Mouse (Mus musculus) ES-CJ7 (cell line): ENCODE measurements around the gene Qsox1.

ENCODE experiments used
- DNase-seq: peaks from one replicate; pipeline ENCODE4 v3.0.0; 2011; ENCODE audit warnings: low read depth, low spot score

Qsox1 gene

DNA sequence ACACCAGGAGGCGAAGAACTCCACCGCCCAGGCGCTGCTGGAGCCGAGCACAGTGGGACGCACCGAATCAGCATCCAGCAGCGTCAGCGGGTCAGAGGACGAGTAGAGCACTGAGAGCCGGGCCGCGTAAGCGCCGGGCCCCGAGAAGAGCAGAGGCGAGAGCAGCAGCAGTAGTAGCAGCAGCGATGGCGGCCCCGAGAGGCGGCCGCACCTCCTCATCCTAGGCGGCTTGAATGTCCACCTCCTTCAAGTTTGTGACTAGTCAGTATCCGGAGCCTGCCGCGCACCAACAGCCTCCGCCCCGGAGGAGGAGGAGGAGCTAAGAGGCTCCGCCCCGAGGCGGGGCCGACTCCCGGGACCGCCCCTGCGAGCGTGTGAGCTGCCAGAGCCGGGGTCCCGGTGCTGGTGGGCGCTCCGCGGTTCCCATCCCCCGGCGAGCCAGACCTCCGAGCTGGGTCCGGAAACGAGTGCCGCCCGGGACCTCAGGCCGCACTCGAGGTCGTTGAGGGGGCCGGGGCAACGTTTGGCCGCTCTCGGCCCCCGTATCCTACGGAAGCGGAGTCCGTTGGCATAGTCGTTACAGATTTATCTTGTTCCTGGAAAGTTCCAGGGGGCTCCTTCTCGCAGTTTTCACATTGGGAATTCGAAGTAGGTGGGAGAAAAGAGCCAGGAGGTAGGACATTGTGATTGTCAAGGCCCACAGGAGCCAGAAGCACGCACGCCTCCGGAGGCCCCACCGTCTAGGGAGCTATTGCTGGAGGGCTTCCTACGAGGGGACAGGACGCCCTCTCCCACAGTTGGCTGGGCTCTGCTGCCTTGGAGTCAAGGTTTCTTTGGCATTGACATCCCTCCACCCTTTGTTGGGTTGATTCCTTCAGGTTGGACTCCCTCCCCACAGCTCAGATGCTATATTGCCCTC is at the start of gene Qsox1:
Qsox1 (minus strand) TSS at position 309 of the 919 bp plus-strand sequence.
- peak; percentile 92 for DNase-seq

DNA sequence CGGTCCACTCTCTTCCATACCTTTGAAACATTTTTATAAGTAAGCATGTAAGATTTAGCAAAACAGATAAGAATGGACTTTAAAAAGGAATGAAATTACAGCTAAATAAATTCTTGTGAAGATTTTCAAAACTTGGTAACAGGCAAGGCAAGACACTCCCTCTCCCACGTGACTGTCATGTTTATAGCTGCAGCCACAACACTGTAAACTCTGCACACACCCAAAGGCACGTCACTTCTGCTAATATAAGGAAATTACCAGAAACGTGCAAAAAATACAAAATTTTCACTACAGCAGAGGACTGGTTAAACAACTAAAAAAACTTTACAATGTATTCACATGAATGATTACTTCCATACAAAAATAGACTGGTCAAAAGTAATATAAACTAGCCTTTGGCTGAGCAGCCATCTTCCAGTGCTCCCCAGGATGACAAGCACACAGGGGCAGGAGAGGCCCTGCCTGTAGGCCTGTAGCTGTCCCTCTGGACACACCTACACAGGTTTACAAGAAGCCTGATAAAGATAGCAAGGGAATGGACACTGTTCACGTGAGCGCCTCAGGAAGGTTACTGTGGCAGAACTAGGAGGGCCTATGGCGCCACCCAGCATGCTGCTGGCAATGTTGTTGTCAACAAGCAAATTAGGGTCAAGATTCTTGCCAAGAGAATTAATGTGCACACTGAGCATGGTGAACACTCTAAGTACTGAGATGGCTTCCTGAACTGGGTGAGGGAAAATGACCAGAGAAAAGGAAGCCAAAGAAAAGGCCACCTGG is 42.4 kb upstream of the Qsox1 start:
- no peak for DNase-seq

DNA sequence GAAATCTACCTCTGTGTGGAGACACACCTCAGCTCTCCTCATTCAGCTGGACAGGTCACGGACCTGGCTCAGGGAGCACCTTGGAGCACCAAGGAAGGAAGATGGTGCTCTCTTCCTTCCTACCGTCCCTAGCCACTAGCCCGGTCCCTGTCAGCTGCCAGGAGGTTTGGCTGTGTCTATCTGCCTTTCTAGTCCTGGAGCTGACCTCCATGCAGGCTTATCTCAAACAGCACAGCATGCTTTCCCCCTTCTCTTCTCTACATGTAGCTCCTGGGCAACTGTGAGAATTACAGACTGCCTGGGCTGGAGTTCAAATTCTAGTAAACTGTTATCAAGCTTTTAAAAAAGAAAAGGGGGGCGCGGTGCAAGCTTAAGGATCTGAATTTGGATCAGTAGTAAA is 40.3 kb upstream of the Qsox1 start:
- no peak for DNase-seq

DNA sequence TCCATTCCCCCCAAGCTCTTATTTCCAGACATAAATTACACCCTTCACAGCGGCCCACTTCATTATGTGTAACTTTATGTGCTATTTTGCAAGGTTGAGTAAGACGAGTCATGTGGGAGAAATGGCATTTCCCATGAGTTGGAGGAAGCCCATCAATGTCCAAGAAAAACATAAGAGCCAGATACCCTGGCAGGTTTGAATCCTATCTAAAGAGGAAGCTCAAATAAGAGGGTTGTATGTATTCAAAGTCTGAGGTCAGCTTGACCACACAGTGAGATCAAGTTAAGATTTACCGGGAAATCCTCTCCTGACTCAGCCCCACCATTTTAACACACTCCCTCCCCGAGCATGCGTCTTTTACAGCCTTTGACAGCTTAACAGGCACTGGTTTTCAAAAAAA is 31.5 kb upstream of the Qsox1 start:
- no peak for DNase-seq

DNA sequence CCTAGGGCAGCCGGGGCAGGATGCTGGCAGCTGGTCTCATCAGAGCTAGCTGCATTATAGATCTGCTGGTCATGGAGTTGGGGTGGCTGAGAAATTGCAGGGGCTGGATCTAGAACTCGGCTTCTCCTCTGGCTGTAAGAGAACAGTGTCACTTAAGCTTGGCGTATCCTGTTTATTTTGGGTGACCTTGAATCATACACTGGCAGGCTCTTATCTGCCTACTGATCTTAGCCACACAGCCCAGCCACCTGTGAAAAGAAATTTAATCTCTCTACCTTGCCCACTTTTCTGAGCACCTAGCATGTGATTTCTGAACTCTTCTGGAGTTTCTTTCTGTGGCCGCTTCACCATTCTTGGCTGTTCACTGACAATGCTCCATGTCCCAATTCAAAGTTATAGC is 30.8 kb upstream of the Qsox1 start:
- DNase-seq: no peak

DNA sequence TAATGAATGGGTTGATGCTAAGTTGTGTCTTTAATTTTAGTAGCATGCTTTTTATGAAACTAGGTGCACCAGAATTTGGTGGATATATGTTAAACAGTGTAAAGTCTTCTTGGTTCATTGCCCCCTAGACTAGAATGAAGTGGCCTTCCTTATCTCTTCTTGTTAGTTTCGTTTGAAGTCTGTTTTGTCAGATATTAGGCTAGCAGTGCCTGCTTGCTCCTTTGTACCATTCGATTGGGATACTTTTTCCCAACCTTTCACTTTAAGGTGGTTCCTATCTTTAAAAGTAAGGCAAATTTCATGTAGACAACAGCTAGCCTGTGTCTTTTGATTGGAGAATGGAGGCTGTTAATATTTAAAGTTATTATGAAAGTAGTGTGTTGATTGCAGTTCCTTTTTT is 23.0 kb upstream of the Qsox1 start:
- DNase-seq: no peak

DNA sequence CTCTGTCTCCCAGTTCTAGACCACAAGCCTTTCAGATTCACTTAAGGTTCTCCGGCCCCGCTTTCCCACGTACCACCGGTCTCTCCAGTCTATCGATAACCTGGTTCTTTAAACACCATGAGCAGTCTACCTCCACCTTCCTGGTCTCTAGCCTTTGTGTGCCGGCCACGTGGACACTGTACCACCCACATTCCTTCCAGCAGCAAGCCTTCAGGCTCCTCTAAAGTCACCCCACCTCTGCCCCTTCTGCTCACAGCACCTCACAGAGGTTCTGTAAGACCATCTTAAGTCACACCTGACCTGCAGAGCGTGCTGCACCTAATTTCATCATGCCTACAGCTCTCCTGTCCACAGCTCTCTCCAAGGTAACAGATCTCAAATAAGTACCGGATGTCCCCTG is 20.9 kb upstream of the Qsox1 start:
- no peak for DNase-seq

DNA sequence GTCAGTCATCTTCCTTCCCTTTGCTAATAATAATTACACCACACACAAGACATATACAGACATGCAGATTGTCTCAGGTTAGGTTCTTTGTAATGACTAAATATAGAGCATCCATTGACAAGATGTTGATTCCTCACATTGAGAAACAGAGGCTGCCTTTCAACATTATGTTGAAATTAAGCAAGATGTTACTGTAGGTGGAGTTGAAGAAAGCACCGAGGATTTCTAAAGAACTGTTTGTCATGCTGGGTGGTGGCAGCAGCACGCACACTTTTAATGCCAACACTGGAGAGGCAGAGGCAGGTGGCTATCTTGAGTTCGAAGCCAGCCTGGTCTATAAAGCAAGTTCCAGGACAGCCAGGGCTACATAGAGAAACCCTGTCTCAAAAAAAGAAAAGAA is 19.3 kb upstream of the Qsox1 start:
- no peak for DNase-seq

DNA sequence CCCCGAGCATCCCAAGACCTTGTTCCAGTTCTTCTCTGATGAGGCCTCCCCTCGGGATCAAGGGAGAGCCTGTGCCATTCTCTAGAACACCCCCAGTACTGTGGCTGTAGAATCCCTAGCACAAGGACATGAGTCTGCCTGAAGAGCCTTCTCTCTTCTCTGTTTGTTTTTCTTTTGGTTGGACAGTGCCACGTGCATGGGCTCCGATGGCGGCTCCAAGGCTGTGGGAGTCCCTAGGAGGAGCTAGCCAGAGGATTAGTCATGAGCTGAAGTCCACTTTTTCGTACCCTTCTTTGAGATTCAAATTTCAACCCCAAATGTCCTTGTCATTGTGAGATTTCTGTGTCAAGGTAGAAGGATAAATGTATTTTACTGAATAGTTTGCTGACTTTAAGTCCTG is 18.2 kb upstream of the Qsox1 start:
- no peak for DNase-seq

DNA sequence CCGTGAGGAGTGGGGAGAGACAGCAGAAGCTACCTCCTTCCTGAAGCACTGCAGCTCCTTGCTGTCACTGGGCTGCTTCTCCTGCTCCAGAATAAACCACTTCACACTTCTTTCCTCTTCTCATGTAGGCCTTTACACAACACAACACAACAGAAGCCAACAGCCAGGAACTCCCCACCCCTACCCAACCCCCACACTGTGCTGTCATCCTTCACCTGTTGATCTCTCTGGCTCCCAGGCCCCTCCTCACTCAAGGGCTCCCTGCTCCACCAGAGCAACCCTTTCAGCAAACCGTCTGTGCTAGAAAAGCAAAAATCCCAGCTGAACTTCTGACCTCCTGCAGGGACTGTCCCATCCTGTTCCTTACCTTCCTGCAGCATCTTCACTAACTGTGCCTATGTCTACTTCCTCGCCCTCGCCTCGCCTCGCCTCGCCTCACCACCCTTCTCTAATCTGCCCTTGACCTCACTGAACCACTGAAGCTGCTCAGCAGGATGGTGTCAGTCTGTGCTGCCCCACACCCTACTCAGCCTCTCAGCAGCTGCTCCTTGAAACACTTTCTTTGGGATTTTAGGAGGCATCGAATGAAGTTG is 15.1 kb upstream of the Qsox1 start:
- peak; percentile 65 for DNase-seq

DNA sequence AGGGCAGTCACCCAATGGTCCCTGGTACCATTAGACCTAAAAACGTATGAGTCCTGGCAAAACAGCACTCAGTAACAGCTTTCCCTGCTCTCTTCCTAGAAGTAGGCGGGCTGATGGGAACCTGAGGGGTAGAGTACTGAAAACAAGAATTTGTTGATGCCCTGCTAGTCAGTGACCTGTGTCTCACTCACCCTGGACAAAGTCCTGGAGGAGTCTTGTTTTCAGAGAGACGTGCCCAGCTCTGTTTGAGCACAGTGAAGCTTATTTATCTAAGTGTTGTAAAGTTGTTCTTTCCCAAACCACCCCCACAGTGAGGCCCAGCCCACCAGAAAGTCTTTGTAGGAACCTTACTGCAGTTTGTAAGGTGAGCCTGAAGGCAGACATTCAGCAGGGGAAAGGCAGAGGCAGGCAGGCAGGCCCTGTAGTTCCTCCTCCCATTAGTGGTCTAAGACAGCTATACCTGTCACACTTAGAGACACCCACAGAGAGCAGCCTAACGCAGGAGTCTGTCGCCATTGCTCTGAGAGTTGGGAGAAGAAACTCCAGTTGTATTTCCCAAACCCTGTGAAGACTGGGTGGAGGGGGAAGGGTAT is 14.2 kb upstream of the Qsox1 start:
- no peak for DNase-seq

DNA sequence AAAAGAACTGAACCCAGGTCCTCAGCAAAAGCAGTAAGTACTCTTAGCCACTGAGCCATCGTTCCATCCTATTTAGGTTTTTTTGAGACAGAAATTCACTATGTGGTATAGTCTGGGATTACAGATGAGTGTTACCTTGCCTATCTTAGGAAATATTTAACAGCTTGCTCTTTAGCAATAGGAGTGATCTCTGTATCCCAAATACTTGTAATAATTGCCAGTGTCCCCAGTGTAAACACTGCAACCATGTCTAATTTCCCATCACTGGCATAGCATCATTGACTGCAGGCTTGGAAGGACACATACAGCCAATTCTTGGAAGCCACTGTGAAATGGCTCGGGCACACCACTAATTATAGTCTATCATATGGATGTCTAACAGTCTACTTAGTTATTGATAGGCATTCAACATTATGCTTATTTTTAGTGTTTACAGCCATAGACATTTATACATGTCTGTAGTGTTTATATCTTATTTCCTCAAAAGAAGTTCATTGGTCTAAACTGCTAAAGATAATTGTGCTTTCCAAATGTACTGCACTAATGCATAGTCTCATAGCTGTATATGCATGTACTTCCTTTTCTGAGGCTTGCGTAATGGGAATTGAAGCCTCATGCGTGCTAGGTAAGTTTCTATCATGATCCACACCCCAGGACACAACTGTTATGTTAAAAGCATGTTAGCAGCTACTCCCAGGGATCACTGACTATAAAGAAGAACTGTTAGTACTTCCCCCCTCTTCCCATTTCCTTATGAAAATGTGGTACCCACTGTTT is 13.4 kb upstream of the Qsox1 start:
- DNase-seq: no peak

DNA sequence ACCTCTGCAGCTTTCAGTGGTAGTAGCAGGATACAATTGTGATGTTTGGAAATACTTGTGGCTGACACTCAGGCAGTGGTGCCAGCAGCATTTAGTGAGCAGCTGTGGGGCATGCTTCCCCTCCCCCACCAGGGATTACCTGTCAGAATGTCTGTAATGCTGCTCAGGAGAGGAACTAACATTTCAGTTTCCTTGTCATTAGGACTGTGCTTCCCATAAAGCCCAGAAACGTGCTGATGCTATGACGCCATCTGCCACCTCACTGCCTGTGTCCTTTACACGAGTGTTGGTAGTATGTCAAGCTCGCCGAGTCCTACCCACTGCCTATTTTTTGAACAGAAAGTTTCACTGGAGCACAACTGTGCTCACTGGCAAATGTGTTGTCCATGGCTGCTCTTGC is 8.0 kb upstream of the Qsox1 start:
- no peak for DNase-seq

DNA sequence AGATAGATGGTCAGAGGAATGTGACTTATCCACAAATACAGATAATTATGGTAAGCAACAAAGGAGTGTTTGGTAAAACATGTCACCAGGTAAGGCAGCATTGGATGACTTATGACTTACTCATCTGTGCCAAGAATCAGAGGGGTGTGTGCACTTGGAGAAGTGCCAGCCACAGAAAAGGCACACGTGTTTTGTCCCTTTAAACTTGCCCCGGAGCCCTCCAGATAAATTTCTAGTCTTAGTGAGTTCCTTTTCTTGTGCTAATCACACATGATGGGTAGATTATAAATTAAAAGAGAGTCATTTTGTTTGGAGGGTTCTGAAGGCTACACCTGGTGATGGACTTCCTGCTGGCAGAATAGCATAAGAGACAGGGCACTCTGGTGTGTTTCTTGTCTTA is 3.5 kb upstream of the Qsox1 start:
- DNase-seq: no peak

DNA sequence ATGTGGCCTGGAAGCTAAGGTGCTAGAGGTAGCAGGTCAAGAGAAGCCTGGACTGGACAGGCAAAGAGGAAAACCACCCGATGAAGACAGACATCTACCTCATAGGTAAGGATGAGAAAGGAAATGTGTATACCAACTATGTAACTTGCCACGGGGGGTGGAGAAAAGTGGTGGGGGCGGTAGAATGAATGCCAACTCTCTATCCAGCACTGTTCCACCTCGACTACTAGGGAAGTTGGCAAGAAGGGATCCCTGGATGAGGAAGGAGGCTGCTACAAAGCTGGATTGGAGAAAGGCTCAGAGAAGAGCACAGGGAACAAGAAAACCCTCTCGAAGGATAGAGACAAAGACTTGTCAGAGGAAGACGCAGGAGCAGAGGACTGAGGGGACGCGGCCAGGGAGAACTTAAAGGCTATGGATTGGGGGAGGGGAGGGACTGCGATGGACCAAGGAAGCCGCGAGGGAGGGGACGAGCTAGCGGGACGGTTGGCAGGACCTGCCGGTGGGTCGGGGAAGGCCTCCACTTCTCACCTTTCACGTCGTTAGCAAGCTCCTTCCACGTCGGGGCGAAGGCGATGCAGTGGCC is 601 bp downstream of the Qsox1 start:
- peak; percentile 17 for DNase-seq

DNA sequence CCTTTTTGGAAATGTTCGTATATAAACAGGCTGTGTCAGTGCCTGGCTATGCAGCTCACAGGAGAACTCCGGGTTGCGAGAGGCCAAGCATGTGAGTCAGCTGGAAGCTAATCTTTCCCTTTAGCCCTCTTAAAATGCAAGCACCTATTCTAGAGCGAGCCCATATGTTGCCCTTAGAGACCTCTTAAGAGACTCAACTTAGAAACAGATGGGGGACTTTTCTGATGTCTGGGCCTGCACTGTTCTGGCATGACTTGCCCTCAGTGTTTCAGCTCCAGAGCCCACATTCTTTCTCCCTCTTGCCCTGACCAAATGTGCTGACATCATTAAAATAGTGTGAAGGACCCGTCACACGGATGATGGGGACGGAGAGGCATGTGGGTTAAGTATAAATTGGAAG is 2.1 kb downstream of the Qsox1 start:
- no peak for DNase-seq

DNA sequence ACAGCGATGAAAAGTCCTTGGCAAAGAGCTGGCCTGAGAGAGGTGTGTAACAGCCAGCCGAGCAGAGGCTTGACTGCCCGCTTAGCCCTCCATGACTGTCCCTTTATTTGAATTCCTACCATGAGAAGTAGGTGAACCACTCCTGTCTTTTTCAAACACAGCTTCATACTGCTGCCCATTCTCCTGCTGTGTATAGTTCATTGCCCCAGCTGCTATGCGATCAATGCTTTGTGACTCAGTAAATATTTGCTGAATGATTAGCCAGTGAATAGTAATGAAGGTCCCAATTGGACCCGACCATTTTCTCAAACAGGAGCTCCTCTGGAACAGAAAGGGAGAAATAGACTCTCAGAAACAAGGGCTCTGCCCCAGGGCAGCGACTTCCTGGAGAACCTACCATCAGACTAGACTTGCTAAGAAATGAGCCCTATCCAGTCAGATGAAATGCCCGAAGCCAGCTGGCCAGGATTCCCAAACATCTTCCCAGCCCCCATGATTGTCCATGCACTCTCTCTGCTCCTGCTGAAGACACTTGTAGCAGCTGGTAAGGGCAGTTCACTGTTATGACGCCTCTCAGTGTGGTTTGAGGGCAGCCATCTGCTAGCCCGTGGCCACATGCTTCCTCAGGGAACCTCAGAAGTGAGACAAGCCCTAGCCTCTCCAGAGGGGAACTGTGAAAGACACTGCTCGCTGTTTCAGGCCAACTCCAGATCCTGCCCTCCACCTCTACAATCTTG is 2.8 kb downstream of the Qsox1 start:
- no peak for DNase-seq

DNA sequence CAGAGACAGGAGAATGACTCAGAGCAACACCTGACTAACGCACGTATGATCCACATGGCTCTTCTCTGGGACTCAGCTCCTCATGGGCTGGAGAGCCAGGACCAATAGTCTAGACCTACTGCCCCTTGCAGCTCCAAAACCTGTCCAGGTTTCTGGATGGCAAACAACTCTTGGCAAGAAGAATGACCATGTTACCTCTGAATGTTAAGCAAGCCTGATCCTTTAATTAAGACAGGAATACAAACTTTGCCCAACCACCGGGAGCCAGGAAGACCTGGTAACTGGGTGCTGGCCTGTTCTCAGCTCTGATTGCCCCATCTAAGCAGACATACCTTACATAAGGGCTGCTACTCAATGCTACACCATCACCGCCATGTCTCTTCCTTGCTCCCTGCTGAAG is 4.4 kb downstream of the Qsox1 start:
- DNase-seq: no peak

DNA sequence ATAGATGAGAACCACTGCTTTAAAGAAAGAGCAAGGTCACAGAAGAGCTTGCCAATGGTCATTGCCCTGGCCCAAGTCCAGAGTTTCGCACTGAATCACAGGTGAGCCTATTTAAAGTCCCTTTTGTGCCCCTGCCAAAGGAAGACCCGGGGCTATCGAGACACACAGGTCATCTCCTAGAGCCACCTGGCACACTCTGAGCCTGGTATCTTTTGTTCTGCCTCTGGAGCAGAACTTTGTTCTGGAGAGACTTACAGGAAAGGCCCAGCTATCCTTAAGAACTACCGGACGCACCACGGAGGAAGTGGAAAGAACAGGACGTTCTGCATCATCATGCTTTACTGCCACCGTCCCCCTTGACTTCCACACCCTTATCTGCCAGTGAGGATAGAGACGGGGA is 7.1 kb downstream of the Qsox1 start:
- DNase-seq: no peak
